Mouse (Mus musculus) spleen, adult 2 months (tissue): Measurements from ENCODE around the gene Gm30302. TPM values are rescaled to one million over a fixed set of nuclear protein-coding genes. Genes with fewer than 3 reads are reported as not detected.

Source experiments
- DNase-seq, 2 experiments: peaks; one replicate each; pipeline versions ENCODE4 v3.0.0 to v3.0.0-alpha.2; 2012 to 2021; ENCODE audit warnings: low spot score in 2 of 2, low read depth in 1 of 2
- H3K27ac ChIP-seq: fragments of 200-500 bp; 2 replicates; pipeline ENCODE4 v1.5.1; 2012; ENCODE audit warnings: low read length, inconsistent platforms; ENCODE audit not compliant: insufficient read depth
- H3K27me3 ChIP-seq: fragments of 200-500 bp; 2 replicates; pipeline ENCODE4 v1.6.1; 2012; ENCODE audit warnings: mild to moderate bottlenecking, moderate library complexity, low read length, inconsistent platforms; ENCODE audit not compliant: control insufficient read depth, insufficient read depth
- H3K36me3 ChIP-seq: fragments of 200-500 bp; 2 replicates; pipeline ENCODE4 v1.6.1; 2012; ENCODE audit warnings: mild to moderate bottlenecking, low read length, inconsistent platforms; ENCODE audit not compliant: control insufficient read depth, insufficient read depth
- H3K4me1 ChIP-seq: fragments of 200-500 bp; 2 replicates; pipeline ENCODE4 v1.6.1; 2011; ENCODE audit warnings: inconsistent platforms; ENCODE audit not compliant: control insufficient read depth, insufficient read depth, insufficient read length
- H3K4me3 ChIP-seq: fragments of 200-500 bp; 2 replicates; pipeline ENCODE4 v1.5.1; 2011; ENCODE audit warnings: mild to moderate bottlenecking, inconsistent platforms; ENCODE audit not compliant: insufficient read depth, insufficient read length; ENCODE audit errors: extremely low read depth
- CTCF ChIP-seq: fragments of 200-500 bp; IDR thresholded peaks from 2 replicates; pipeline ENCODE4 v1.5.1; 2011; ENCODE audit warnings: mild to moderate bottlenecking, inconsistent platforms; ENCODE audit not compliant: insufficient read depth, insufficient read length, insufficient replicate concordance; ENCODE audit errors: extremely low read depth
- POLR2A ChIP-seq: fragments of 200-500 bp; IDR thresholded peaks from 2 replicates; pipeline ENCODE4 v1.6.1; 2011; ENCODE audit warnings: low read depth, low read length, inconsistent platforms
- WGBS: fragments of 180-500 bp; shearing (Covaris S2); methylation state at CpG from one replicate; pipeline ENCODE4 v1.1.7; 2018; 5-methylcytosine and 5-hydroxymethylcytosine counted together
- polyA plus RNA-seq: library from polyadenylated mRNA; depleted of rRNA; stranded (reverse); fragments of >200 nt; gene quantifications from 2 replicates; pipeline ENCODE4 v1.2.3, GENCODE M21; 2012; rRNA removed

Gene Gm30302
- not detected in 2 replicates for polyA plus RNA-seq

DNA sequence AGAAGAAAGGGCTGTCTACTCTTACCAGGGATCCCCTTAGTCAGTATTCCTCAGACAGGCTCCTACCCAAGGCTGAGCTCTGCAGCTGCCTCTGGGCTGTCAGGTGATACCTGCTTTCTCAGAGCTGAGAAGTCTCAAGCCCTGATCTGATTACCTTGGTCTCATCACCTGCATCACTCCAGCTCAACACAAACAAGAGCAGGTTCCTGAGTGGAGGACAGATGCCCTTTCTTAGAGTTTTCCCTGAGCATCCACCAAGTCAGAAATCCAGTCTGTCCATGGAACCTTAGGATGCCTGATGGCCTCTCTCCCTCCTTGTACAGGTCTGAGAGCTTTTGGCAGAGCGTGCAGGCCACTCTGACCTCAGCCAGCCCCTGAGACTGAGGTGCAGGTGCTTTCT is at the start of gene Gm30302:
Gene Gm30302 (minus strand): TSS at position 101 of the 400 bp plus-strand sequence.
- 38% methylated on average over 1 of the region's 1 CpGs for WGBS
- H3K4me3 ChIP-seq = no peak within 1 kb of the TSS
- TF ChIP-seq POLR2A = no peak
- no peak for TF ChIP-seq CTCF
- H3K4me1 ChIP-seq = peaks cover 2% of the 10 kb centered on the region; the same call in 1 of the 2 replicates
- H3K27ac ChIP-seq = no peak within 1 kb of the TSS
- no peak for DNase-seq
- H3K27me3 ChIP-seq = no peaks in the 10 kb centered on the region
- H3K36me3 ChIP-seq = no peaks in the 10 kb centered on the region

DNA sequence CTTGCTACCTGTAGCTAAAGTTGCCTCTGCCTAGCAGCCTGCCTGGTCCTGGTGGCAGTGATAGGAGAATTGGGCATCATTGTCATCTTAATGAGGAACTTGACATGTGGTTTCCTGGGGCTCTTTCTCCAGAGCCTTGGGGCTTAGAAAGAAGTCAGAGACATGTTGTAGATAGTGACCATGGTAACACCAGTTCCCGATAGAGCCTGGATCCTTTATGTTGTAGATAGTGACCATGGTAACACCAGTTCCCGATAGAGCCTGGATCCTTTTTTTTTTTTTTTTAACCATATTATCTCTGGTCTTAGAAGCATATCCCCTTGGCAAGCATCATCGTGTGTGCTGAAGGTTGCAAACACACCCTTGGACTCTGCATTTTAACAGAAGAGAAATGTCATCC is 48.0 kb upstream of the Gm30302 start:
- 40% methylated on average over 3 of the region's 3 CpGs for WGBS
- TF ChIP-seq POLR2A = no peak
- TF ChIP-seq CTCF = no peak
- Histone ChIP-seq H3K27ac (no peak overlapping the region), H3K4me1 (no peaks in the 10 kb centered on the region), H3K36me3 (no peaks in the 10 kb centered on the region), H3K27me3 (no peaks in the 10 kb centered on the region), H3K4me3 (no peak overlapping the region)
- DNase-seq = no peak

DNA sequence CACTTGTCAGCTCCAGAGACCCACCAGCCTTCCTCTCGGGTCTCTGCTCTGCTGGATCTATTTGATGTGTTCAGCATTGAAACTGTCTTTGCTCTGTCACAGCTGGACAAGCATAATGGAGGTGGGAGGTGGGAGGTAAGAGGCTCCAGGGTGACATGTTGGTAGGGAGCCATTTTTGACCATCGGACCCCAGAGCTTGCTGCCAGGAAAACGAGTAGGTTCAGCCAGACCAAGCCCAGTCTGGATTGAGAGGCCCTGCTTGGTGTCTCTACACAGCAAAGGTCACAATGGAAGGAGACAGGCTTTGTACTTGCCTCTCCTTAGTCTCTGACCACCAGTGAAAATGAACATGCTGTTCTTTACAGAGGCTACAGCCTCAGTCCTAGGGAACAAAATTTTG is 47.3 kb upstream of the Gm30302 start:
- TF ChIP-seq POLR2A (no peak), CTCF (no peak)
- DNase-seq = no peak
- no peak overlapping the region for H3K27ac ChIP-seq
- H3K4me1 ChIP-seq = no peaks in the 10 kb centered on the region
- no peaks in the 10 kb centered on the region for H3K36me3 ChIP-seq
- WGBS = 82% methylated on average over 3 of the region's 3 CpGs
- no peaks in the 10 kb centered on the region for H3K27me3 ChIP-seq
- H3K4me3 ChIP-seq = no peak overlapping the region

DNA sequence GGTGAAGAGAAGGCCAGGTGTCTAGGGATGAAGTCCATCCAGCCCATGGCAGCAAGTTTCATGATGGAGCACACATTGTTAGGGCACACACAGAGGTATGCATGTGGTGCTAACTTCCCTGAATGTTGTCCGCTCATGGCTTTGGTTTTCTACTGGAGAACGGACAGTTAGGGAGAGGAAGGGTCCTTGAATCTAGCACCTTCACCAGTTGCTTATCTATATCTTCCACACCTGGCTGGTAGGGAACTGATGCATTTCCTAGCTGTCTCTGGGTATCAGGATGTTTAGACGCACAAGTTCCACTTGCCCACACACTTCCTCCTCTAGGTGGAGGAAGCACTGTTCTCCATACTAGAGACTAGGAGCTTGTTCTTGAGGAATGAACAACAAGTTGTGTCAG is 46.9 kb upstream of the Gm30302 start:
- H3K36me3 ChIP-seq = no peaks in the 10 kb centered on the region
- no peak overlapping the region for H3K27ac ChIP-seq
- TF ChIP-seq CTCF = no peak
- no peak for TF ChIP-seq POLR2A
- DNase-seq = no peak
- no peaks in the 10 kb centered on the region for H3K4me1 ChIP-seq
- no peak overlapping the region for H3K4me3 ChIP-seq
- WGBS = 61% methylated on average over 3 of the region's 3 CpGs
- no peaks in the 10 kb centered on the region for H3K27me3 ChIP-seq

DNA sequence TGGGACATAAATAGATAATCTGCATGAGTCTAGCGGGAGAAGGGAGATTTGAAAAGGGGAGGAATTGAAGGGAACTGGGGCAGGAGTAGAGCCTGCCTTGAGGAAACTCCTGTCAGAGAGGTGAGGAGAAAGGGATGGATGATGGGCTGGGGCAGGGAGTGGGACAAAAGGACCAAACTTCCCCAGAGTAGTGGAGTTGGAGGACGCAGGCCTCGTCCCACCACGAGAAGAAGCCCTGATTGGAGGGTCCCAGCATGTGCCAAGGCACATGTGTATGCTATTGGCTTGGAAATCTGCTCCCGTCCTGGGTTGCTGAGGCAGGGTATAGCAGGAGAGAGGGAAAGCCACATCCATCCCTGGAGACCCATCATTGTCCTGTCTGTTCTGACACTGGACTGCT is 45.3 kb upstream of the Gm30302 start:
- Histone ChIP-seq H3K4me1 (no peaks in the 10 kb centered on the region), H3K27ac (no peak overlapping the region), H3K27me3 (no peaks in the 10 kb centered on the region), H3K4me3 (no peak overlapping the region), H3K36me3 (no peaks in the 10 kb centered on the region)
- WGBS = 82% methylated on average over 5 of the region's 5 CpGs
- no peak for TF ChIP-seq POLR2A
- no peak for TF ChIP-seq CTCF
- no peak for DNase-seq

DNA sequence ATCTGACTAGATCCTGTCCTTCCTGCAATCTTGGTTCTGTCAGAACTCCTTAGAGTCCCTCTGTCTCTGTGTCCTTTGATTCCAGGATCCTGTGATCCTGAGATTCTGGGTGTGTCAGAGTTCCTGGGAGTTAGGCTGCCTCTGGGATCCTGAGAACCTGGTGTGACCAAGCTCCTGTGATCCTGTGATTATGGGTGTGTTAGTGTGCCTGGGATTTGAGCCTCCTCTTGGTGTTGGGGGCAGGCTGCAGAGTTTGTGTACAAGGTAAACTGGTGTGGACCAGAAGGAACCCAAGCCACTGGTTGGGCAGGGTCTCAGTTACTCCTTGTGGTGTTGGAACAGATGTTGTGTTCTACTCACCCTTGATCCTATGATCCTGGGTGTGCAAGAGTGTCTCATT is 42.4 kb upstream of the Gm30302 start:
- no peak overlapping the region for H3K4me3 ChIP-seq
- DNase-seq = no peak
- H3K36me3 ChIP-seq = no peaks in the 10 kb centered on the region
- no peak for TF ChIP-seq CTCF
- H3K4me1 ChIP-seq = no peaks in the 10 kb centered on the region
- no peaks in the 10 kb centered on the region for H3K27me3 ChIP-seq
- H3K27ac ChIP-seq = no peak overlapping the region

DNA sequence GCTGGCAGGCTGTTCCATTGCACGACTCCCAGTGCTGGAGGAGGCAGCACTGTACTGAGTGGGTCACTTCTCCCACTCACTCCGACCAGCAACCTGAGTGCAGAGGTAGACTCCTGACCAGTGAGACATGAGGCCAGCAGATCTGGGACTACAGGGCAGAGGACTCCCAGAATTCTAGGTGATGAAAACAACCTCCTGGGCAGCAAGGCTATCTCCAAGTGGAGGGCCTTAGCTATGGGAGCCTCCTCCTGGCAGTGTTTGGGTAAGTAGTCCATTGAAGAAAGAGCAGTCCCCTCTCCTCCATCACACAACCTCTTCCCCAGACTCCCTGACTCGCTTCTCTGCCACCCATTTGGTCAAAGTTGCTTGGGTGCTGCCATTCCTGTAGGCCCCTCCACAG is 31.6 kb upstream of the Gm30302 start:
- Histone ChIP-seq H3K36me3 (no peaks in the 10 kb centered on the region), H3K4me3 (no peak overlapping the region), H3K27me3 (no peaks in the 10 kb centered on the region), H3K27ac (no peak overlapping the region), H3K4me1 (no peaks in the 10 kb centered on the region)
- WGBS = 75% methylated on average over 3 of the region's 3 CpGs
- TF ChIP-seq CTCF (no peak), POLR2A (no peak)
- no peak for DNase-seq
